Mouse (Mus musculus) lung, embryonic 15.5 days (tissue): Measurements from ENCODE around the gene Bicc1. TPM values are rescaled to one million over a fixed set of nuclear protein-coding genes. Genes with fewer than 3 reads are reported as not detected.
A peak's percentile ranks its signal among the peaks of the same experiment; 100 is the strongest.

Experiments
- ATAC-seq: fragments of 200-750 bp; cut with Nextera tagmentation; 2 replicates; pipeline ENCODE4 v1.8.0; 2017; ENCODE audit warnings: moderate number of reproducible peaks, borderline replicate concordance; ENCODE audit not compliant: low FRiP score, low TSS enrichment; ENCODE audit errors: extremely low read depth
- H3K27ac ChIP-seq: fragments of 300-500 bp; sonication (generic); 2 replicates; pipeline ENCODE4 v1.5.1; 2015; ENCODE audit warnings: moderate library complexity, mild to moderate bottlenecking, inconsistent platforms
- H3K27me3 ChIP-seq: fragments of 300-500 bp; sonication (generic); 2 replicates; pipeline ENCODE4 v1.6.1; 2015; ENCODE audit warnings: inconsistent platforms
- H3K36me3 ChIP-seq: fragments of 300-500 bp; sonication (generic); 2 replicates; pipeline ENCODE4 v1.6.1; 2015; ENCODE audit warnings: inconsistent platforms
- H3K4me1 ChIP-seq: fragments of 300-500 bp; sonication (generic); 2 replicates; pipeline ENCODE4 v1.6.1; 2015; ENCODE audit warnings: inconsistent platforms
- H3K4me2 ChIP-seq: fragments of 300-500 bp; sonication (generic); 2 replicates; pipeline ENCODE4 v1.6.1; 2015; ENCODE audit warnings: inconsistent platforms, mild to moderate bottlenecking, moderate library complexity
- H3K4me3 ChIP-seq: fragments of 300-500 bp; sonication (generic); 2 replicates; pipeline ENCODE4 v1.5.1; 2015; ENCODE audit warnings: mild to moderate bottlenecking, inconsistent platforms
- H3K9ac ChIP-seq: fragments of 300-500 bp; sonication (generic); 2 replicates; pipeline ENCODE4 v1.6.1; 2015; ENCODE audit warnings: inconsistent platforms
- H3K9me3 ChIP-seq: fragments of 300-500 bp; sonication (generic); 2 replicates; pipeline ENCODE4 v1.6.1; 2016; ENCODE audit warnings: inconsistent platforms
- WGBS: fragments of 180-500 bp; shearing (Covaris S2); methylation state at CpG from one replicate; pipeline ENCODE4 v1.1.7; 2015; 5-methylcytosine and 5-hydroxymethylcytosine counted together
- polyA plus RNA-seq: library from polyadenylated mRNA; unstranded; fragments of >200 nt; fragmentation: Nextera tagmentation; extraction: Ambion mirVana; gene quantifications from 2 replicates; pipeline ENCODE4 v1.2.1, GENCODE M21; 2015

Bicc1 gene
- polyA plus RNA-seq, 1 experiment from 2014 or later, result 20.7 TPM

DNA sequence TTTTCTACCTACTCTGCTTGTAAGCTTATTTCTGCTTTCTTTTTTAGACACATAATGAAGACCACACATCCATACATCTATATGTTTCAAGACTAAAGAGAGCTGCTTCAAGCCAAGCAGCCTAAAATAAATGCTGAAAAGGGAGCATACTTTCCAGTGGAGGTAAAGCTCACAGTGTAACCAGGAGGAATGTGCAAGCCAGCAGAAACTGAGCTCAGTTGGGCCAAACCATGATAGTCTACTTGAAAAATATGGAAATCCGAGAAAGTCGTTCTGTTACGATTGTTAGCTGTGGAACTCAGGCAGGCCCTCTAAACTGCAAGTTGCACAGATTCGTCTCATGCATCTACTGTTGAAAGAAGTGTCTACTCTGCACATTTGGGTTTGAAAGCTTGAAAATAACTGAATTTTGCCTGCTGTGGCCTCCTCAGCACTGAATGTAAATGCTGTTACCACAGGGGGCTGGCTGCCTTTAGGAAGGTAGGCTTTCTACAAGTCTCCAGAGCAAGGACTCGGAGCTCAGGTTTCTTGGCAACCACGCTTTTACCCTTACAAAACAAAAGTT is 19.1 kb downstream of the Bicc1 start:
- no peak overlapping the region for H3K27ac ChIP-seq
- H3K4me2 ChIP-seq, result no peak overlapping the region
- 81% methylated on average over 6 of the region's 6 CpGs for WGBS
- H3K27me3 ChIP-seq, result no peaks in the 10 kb centered on the region
- H3K36me3 ChIP-seq, result no peaks in the 10 kb centered on the region
- H3K9me3 ChIP-seq, result no peaks in the 10 kb centered on the region
- peaks cover 8% of the 10 kb centered on the region; the same call in 1 of the 2 replicates for H3K4me1 ChIP-seq
- no peak for ATAC-seq
- H3K4me3 ChIP-seq, result no peak overlapping the region
- no peak overlapping the region for H3K9ac ChIP-seq

GRCm38 (mm10) chr10:71138852-71139197 is 20.7 kb downstream of the Bicc1 start:
- no peak for ATAC-seq
- no peak overlapping the region for H3K4me3 ChIP-seq
- WGBS, result 76% methylated on average over 2 of the region's 2 CpGs
- no peak overlapping the region for H3K4me2 ChIP-seq
- no peaks in the 10 kb centered on the region for H3K9me3 ChIP-seq
- H3K27ac ChIP-seq, result no peak overlapping the region
- no peaks in the 10 kb centered on the region for H3K27me3 ChIP-seq
- peaks cover 8% of the 10 kb centered on the region; the same call in 1 of the 2 replicates for H3K4me1 ChIP-seq
- H3K9ac ChIP-seq, result no peak overlapping the region
- no peaks in the 10 kb centered on the region for H3K36me3 ChIP-seq

DNA sequence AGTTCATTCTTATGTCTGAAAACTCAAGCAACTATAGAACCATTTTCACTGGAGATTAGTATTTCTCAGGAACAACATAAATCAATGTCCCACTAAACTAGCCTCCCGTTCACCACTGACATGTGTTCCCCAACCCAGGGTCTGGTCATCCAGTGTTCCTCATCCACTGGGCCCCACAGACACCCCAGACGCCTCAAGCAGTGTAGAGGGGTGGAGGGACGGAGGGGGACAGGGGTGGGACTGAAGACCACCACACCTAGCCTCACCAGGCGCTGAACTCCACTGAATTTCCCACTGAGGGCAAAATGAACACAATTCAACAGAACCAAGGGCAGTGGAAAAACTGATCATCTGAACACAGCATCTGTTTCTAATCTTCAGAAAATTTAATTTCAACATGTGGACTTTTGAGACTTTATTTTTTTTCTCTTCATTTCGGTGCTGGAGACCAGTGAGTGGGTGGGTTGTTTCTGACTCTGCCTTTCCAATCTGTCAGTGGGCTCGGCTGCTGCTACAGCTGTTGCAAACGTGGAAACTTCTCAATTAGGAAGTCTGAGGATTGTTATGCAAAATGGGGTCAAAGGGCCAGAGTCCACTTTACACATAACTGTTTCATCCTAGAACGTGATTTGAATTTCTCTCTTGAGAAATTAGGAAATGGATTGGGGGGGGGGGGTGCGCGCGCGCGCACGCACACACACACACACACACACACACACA is 21.2 kb downstream of the Bicc1 start:
- H3K4me1 ChIP-seq, result peaks cover 8% of the 10 kb centered on the region; the same call in 1 of the 2 replicates
- no peaks in the 10 kb centered on the region for H3K36me3 ChIP-seq
- no peak overlapping the region for H3K4me3 ChIP-seq
- H3K9ac ChIP-seq, result no peak overlapping the region
- ATAC-seq, result no peak
- WGBS, result 79% methylated on average over 14 of the region's 14 CpGs
- no peaks in the 10 kb centered on the region for H3K9me3 ChIP-seq
- H3K27me3 ChIP-seq, result no peaks in the 10 kb centered on the region
- no peak overlapping the region for H3K4me2 ChIP-seq
- no peak overlapping the region for H3K27ac ChIP-seq

DNA sequence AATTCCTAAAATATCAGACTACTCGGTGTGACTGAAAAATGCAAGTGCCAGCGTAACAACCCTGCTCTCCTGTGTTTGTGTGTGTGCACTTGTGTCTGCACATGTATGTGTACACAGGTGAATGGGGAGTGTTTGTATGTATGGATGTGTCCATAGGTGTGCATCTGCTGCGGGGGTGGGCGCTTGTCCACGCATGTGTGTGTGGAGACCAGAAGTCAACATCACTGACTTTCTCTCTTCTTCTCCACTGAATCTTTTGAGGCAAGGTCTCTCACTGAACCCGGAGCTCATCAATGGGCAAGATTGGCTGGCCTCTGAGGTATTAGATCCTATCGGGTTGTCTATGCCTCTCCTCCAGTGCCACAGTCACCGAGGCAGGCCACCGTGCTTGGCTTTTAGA is 21.9 kb downstream of the Bicc1 start:
- ATAC-seq, result no peak
- no peaks in the 10 kb centered on the region for H3K36me3 ChIP-seq
- peaks cover 8% of the 10 kb centered on the region; the same call in 1 of the 2 replicates for H3K4me1 ChIP-seq
- no peaks in the 10 kb centered on the region for H3K27me3 ChIP-seq
- no peak overlapping the region for H3K4me2 ChIP-seq
- no peak overlapping the region for H3K9ac ChIP-seq
- H3K4me3 ChIP-seq, result no peak overlapping the region
- no peaks in the 10 kb centered on the region for H3K9me3 ChIP-seq
- no peak overlapping the region for H3K27ac ChIP-seq
- 96% methylated on average over 9 of the region's 9 CpGs for WGBS

GRCm38 (mm10) chr10:71131333-71131732 is 28.2 kb downstream of the Bicc1 start:
- ATAC-seq, result no peak
- Histone ChIP-seq H3K27ac (no peak overlapping the region), H3K36me3 (no peaks in the 10 kb centered on the region), H3K4me2 (no peak overlapping the region), H3K9ac (no peak overlapping the region), H3K4me3 (no peak overlapping the region), H3K9me3 (no peaks in the 10 kb centered on the region), H3K27me3 (no peaks in the 10 kb centered on the region), H3K4me1 (peaks cover 8% of the 10 kb centered on the region; the same call in 1 of the 2 replicates)
- 73% methylated on average over 9 of the region's 9 CpGs for WGBS

DNA sequence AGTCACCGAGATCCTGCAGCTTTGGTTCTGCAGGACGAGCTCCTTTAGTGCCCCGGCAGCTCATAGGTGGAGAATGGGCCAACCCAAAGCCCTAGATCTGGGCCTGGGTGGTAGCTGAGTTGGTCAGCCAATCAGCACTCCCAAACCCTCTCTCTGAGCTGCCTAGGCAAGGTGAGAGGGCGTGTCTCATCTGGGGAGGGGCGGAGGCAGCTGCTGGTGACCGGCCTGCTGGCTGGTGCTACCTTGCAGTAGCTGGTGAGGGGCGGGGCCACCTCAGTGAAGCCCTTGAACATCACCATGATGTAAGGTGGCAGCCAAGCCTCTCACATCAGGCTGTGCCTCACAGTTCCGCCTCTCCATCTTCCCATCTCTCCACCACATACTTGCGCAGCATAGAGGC is 29.2 kb downstream of the Bicc1 start:
- H3K4me1 ChIP-seq, result peaks cover 3% of the 10 kb centered on the region; the same call in 1 of the 2 replicates
- no peak overlapping the region for H3K27ac ChIP-seq
- H3K36me3 ChIP-seq, result no peaks in the 10 kb centered on the region
- no peaks in the 10 kb centered on the region for H3K27me3 ChIP-seq
- ATAC-seq, result peak; percentile 67; the same call in 1 of the 2 replicates
- WGBS, result 61% methylated on average over 9 of the region's 9 CpGs
- no peak overlapping the region for H3K9ac ChIP-seq
- H3K9me3 ChIP-seq, result no peaks in the 10 kb centered on the region
- no peak overlapping the region for H3K4me3 ChIP-seq
- H3K4me2 ChIP-seq, result no peak overlapping the region

- ATAC-seq, result no peak
Measured at GRCm38 (mm10) chr10:71127951-71128331, 31.6 kb downstream of the Bicc1 start.

DNA sequence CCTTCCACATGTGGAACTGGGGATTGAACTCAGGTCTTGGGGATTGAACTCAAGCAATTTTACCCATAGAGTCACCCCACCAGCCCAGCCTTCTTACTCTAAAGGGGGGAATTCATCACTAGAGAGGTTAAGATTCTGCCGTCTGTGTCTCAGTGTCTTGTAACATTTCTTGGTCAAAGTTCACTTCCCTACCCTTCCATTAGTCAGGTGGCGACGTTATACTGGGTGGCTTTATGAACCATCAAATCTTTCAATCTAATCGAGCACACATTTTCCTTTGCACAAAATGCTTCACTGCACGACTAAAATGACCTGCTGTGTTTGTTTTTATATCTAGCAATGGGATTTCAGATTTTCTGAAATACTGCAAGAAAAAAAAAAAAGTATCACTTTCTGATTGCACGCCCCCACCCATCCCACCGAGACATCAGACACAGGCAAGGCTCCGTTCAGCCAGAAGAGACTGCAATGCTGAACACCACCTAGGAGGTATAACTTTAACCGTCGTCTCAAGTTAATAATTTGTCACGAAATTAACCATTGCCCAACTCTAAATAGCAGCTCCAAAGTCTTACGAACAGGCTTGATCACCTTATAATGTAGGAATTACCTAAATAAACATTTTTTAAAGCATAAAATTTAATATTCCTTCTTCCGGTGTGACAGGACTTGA is 32.1 kb downstream of the Bicc1 start:
- Histone ChIP-seq H3K27me3 (no peaks in the 10 kb centered on the region), H3K4me2 (no peak overlapping the region), H3K27ac (no peak overlapping the region), H3K36me3 (no peaks in the 10 kb centered on the region), H3K9ac (no peak overlapping the region), H3K4me1 (peaks cover 3% of the 10 kb centered on the region; the same call in 1 of the 2 replicates), H3K4me3 (no peak overlapping the region), H3K9me3 (no peaks in the 10 kb centered on the region)
- ATAC-seq, result no peak
- WGBS, result 57% methylated on average over 13 of the region's 13 CpGs

More at GRCm38 (mm10) chr10:71127951-71128331, 31.6 kb downstream of the Bicc1 start:
- H3K4me3 ChIP-seq, result no peak overlapping the region
- no peaks in the 10 kb centered on the region for H3K36me3 ChIP-seq
- H3K9ac ChIP-seq, result no peak overlapping the region
- no peak overlapping the region for H3K27ac ChIP-seq
- no peaks in the 10 kb centered on the region for H3K9me3 ChIP-seq
- no peak overlapping the region for H3K4me2 ChIP-seq
- no peaks in the 10 kb centered on the region for H3K27me3 ChIP-seq
- peaks cover 3% of the 10 kb centered on the region; the same call in 1 of the 2 replicates for H3K4me1 ChIP-seq
- WGBS, result 57% methylated on average over 8 of the region's 8 CpGs

DNA sequence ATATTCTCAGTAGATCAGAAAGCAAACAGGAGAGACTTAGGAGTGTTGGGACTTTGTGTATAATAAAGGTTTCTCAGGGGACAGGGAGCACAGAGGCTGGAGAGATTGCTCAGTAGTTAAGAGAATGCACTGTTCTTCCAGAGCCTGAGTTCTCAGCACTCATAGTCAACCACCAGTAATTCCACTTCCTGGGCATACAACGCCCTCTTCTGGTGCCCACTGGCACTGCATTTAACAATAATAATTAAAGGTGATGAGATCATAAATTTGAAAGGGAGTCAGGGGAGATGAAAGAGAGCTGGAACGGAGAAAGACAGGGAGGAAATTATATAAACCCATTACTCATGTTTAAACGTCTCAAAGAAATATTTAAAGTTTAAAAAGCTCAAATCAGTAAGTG is 35.5 kb downstream of the Bicc1 start:
- Histone ChIP-seq H3K4me3 (no peak overlapping the region), H3K9ac (no peak overlapping the region), H3K27me3 (no peaks in the 10 kb centered on the region), H3K4me2 (no peak overlapping the region), H3K4me1 (peaks cover 21% of the 10 kb centered on the region), H3K36me3 (no peaks in the 10 kb centered on the region), H3K9me3 (no peaks in the 10 kb centered on the region), H3K27ac (no peak overlapping the region)
- WGBS, result 44% methylated on average over 3 of the region's 3 CpGs
- ATAC-seq, result no peak

- no peaks in the 10 kb centered on the region for H3K27me3 ChIP-seq
- H3K4me1 ChIP-seq, result peaks cover 26% of the 10 kb centered on the region
- ATAC-seq, result no peak
- no peak overlapping the region for H3K27ac ChIP-seq
- WGBS, result 37% methylated on average over 4 of the region's 4 CpGs
- no peak overlapping the region for H3K4me3 ChIP-seq
- no peak overlapping the region for H3K9ac ChIP-seq
- H3K9me3 ChIP-seq, result no peaks in the 10 kb centered on the region
- H3K36me3 ChIP-seq, result no peaks in the 10 kb centered on the region
- no peak overlapping the region for H3K4me2 ChIP-seq
Measured at GRCm38 (mm10) chr10:71123395-71123794, 36.1 kb downstream of the Bicc1 start.

- ATAC-seq, result no peak
- H3K9me3 ChIP-seq, result no peaks in the 10 kb centered on the region
- 77% methylated on average over 8 of the region's 8 CpGs for WGBS
Measured at GRCm38 (mm10) chr10:71122480-71122879, 37.0 kb downstream of the Bicc1 start.

GRCm38 (mm10) chr10:71120769-71121165 is 38.7 kb downstream of the Bicc1 start:
- ATAC-seq, result no peak; the same call in 1 of the 2 replicates
- Histone ChIP-seq H3K4me1 (peaks cover 27% of the 10 kb centered on the region), H3K4me3 (no peak overlapping the region), H3K36me3 (no peaks in the 10 kb centered on the region), H3K27ac (peak overlapping the region; percentile 78; the same call in 1 of the 2 replicates), H3K9ac (no peak overlapping the region), H3K9me3 (no peaks in the 10 kb centered on the region), H3K27me3 (no peaks in the 10 kb centered on the region), H3K4me2 (no peak overlapping the region)
- 72% methylated on average over 3 of the region's 3 CpGs for WGBS

More at GRCm38 (mm10) chr10:71122480-71122879, 37.0 kb downstream of the Bicc1 start:
- Histone ChIP-seq H3K9ac (no peak overlapping the region), H3K4me1 (peaks cover 27% of the 10 kb centered on the region), H3K36me3 (no peaks in the 10 kb centered on the region), H3K27me3 (no peaks in the 10 kb centered on the region), H3K27ac (no peak overlapping the region), H3K4me3 (no peak overlapping the region), H3K4me2 (no peak overlapping the region)
